Mouse (Mus musculus): Measurements from ENCODE around the gene Bola3.

Gene Bola3

DNA sequence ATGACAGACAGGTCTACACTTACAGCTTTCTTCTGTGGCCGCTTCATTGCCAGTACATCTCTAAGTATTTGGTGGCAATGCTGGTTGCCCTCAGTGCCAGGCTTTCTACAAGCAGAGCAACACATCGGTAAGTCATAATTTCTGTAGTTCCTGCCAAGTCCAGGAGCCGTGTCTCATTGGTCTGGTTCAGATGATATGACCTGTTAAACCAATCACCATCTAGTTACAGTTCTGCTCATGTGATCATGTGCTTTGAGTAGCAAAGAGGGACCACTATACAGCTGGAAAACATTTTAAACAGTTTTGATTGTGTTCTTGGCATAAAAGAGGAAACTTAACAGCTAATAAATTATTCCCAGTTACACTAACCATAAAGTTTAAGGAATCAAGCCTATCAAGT is 1.0 kb upstream of the Bola3 start:
- in situ Hi-C loops (cut with MboI) = no loop called here

DNA sequence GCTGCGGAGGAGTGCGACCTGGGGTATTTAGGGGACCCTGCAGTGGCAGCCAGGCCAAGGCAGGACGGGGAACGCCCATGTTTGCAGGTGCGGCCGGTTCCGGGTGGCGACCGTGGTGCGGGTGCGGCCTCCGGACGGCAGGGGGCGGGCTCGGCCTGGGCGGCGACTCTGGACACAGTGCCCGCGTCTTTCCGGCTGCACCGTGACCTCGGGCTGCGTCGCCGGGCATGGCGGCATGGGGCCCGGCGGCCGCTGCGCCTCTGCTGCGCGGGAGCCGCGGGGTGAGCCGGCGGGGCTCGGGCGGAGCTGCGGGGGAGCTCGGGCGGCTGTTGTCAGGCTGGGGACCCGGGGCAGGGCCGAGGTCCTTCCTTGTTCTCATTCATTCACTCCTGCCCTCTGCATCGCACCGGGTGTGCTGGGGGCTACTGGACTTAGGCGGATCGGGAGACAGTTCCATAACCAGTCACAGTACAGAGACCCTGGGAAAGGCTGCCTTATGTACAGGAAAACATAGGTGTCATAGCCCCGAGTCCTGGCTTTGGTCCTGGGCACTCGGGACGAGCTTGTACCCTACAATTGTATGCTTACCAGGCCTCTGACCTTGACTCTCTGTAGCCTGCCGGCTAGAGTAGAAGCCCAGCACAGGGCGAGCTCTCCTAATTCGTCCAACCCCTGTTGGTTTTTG is 469 bp downstream of the Bola3 start:
- in situ Hi-C loops (cut with MboI) = no loop called here

DNA sequence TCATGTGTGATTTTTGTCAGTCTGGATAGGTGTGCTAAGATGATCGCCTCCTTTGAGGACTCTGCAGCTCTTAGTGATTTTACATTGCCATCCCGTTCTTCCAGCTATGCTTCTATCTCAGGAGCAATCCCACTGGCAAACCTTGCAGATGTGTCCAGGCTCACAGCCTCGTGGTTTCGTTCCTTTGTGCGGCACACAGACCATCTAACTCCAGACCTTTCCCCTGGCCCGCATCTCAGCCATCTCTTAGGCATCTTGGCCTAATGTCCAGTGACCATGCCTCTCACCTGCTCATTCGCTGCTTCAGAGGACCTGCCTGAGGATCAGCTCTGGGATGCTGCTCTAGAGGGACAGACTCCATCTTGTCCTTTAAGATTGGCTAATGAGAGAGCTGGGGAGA is 1.2 kb downstream of the Bola3 start:
- in situ Hi-C loops (cut with MboI) = no loop called here

DNA sequence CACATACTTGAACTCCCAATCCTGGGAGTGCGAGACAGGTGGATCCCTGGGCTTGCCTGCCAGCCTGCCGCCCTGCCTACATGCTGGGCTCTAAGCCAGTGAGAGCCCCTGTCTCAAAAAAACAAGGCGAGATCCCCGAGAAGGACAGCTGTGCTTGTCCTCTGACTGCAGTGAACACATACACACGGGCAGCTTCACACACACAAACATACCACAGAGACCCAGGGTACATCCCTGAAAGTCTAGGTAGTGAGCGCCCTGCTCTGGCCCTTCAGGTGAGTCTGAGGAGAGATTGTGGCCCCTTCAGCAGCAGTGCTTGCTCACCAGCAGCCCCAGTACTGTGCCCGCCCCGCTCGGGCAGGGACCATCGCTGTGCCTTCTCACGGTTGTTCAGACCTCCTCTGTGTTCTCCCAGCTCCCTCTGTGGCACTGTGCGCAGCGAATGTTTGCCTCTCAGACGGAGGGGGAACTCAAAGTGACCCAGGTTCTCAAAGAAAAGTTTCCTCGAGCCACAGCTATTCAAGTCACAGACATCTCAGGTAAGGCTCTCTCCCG is 2.0 kb downstream of the Bola3 start:
- in situ Hi-C loops (cut with MboI) = no loop called here

DNA sequence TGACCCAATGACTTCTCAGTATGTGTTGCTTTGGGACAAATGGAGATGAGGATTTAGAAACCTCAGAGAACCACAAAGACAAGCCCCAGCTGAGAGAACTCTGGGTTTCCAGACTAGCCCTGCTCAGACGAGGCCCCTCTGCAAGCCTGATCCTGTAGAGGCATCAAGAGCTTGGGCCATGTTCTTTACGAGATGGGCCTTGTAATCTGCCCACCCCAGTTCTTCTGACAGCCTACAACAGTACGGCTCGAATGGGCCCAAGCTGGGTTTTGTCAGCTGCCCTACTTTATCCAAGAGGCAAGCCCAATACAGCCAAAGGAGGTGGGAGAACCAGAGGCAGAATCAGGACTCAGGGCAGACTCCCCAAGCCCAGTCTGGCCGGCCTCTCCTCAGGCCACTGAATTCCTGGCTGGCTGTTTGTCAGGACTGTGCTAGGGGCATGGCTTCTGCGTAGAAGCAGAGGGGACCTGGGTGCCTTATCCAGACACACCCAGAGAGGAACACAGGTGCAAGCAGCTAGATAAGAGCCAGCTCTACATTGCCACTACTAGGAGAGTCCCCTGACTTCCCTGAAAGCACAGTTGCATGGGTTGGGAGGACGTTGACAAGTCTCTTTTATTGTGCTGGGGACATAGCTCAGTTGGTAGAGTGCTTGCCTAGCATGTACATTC is 2.7 kb downstream of the Bola3 start:
- in situ Hi-C loops (cut with MboI) = no loop called here

DNA sequence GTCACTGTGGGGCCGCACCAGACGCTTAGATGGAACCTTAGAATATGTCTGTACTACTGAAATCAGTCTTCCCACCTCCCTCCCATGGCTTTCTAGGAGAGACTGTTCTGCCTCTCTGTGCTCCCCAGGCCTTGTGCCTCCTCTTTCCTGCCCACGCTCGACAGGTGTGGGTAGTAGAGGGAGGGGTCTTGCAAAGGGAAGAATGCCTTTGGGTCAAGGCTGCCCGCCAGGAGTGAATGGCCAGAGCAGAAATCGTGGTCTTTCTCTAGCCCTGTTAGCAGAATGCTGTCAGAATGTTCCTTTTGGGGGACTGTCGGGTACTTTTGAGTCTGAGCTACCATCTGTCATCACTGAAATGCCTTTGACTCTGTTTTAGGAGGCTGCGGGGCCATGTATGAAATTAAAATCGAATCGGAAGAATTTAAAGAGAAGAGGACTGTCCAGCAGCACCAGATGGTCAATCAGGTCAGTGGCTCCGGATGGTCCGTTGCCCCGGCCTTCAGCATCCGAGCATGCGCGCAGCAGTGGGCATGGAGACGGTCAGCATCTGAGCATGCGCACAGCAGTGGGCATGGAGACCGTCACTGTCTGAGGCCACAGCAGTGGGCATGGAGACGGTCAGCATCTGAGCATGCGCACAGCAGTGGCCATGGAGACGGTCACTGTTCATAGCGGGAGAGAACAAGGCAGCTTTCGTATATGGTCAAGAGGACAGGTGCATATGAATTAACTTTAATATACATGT is 3.9 kb downstream of the Bola3 start:
- in situ Hi-C loops (cut with MboI) = no loop called here

DNA sequence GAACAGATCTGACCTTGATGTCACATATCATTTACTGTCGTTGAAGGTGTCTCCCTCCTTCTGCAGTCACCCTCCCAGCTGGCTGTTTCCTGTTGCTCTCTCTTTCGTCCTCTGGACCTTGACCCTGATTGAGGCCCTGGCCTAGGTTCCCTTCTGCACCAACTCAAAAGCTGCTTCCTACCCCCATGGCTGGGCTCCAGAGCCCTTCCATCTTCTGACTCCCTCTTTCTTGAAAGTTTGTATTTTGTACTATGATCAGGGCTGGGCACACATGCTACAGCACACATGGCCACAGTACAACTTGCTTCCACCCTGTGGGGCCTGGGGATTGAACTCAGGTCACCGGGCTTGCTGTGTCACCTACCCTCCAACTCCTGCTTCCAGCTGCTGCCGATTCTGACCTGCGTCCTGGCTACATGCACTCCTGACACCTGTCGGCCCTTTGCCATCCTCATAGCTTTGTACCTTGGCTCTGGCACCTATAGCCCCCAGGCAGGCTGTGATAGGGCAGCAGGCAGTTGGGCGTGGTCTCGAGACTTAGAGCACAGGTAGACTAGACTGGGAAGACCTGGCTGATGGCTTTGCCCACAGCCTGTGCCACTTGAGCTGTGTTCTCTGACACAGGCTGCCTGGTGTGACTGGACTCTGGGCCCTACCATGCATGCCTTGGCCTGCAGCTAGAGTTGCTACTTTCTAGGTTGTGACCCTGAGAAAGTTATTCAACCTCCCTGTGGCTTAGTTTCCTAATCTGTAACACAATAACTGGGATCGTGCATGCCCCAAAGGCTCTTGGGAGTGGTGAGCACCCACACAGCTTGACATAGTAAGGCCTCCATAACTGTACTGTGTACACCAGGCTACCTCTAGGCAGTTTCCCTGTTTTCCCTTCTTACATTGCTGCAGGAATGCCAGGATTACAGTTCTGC is 6.2 kb downstream of the Bola3 start:
- in situ Hi-C loops (cut with MboI) = loop anchor here (5.0 kb wide), 1 partner anchor 157 kb away; no protein-coding TSS in a partner anchor

DNA sequence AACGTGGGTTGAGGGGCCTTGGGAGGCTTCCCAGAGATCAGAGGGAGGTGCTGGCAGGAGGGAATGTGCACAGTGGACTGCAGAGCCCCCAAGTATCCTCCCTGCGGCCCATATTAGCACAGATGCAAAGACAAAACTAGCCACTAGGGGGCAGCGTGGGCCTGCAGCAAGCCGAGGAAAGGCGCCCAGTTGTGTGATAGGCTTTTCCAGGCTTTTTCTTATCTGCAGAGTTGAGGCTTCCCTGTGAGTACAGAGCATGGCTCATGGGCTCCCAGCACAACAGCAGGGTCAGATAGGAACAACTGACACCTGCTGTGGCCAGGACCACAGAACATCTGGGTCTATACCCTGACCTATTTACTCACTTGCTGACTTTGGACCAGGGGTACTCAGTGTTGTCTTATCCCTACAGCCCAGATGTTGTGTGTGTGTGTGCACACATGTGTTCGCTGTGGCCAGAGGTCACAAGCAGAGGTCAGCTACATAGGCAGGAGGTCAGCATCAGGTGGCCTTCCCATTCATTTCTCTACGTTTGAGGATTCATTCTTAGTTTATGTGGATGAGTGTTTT is 7.7 kb downstream of the Bola3 start:
- in situ Hi-C loops (cut with MboI) = loop anchor here (5.0 kb wide), 1 partner anchor 156 kb away; no protein-coding TSS in a partner anchor

DNA sequence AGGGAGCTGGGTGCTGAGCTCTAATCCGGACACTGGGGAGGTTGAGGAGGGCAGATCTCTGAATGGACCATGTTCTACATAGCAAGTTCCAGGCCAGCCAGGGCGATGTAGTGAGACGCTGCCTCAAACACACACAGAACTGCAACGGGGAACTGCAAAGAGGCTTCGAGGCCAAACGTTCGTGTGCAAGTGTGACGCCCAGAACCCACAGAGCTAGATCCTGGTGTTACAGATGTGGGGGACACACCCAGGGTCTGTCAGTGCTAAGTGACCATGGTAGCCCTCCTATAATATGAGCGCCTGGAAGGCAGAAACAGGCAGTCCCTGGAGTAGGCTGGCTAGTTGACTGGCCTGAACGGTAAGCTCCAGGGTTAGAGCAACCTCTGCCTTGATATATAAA is 8.5 kb downstream of the Bola3 start:
- in situ Hi-C loops (cut with MboI) = loop anchor here (5.0 kb wide), 1 partner anchor 155 kb away; no protein-coding TSS in a partner anchor

DNA sequence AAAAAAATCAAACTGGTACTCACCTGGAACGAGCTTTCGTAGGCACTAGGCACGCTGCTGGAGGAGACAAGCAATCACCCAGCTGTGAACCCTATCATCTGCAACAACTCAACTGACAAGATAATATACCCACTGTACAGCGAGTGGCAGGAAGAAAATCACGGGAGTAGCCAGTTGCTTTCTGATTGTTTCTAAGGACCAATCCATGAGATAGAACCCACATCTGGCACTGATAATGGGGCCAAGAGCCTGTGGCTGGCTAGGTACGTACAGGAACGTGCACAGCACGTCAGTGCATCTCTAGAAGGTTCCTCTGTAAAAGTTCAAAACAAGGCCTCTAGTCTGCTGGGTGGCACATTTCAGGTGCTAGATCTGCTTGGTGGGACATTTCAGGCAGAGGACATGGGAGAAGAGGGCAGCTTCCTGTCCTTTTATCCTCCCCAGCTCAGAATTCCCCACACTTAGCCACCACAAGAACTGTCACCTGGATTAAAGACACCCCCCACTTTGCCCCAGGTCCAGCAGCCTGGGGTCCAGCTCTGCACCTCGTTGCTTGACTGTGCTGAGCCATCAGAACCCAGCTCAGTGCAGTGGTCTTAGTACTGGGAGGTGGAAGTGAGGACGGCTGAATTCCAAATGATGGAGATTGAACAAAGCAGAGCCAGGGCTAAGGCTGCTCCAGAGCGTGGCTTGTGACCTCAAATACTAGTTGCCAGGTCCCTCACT is 12.7 kb downstream of the Bola3 start:
- in situ Hi-C loops (cut with MboI) = no loop called here

DNA sequence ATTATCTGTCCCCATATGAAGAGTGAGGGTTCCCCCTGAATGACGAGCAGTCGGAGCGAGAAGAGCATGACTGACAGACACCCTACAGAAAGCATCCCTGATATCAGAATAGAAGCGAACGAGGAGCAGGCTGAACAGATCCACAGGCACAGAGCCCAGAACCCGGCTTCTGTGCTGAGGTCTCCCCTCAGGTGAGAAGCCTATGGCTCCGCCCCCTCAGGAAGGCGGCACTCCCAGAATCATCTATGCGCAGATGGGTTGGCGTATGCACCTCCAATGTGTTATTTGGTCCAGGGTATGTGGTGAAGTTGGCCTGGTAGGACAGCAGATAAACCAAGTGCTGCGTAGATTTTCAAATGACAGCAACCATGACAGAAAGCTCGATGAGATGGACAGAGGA is 14.1 kb downstream of the Bola3 start:
- in situ Hi-C loops (cut with MboI) = no loop called here

DNA sequence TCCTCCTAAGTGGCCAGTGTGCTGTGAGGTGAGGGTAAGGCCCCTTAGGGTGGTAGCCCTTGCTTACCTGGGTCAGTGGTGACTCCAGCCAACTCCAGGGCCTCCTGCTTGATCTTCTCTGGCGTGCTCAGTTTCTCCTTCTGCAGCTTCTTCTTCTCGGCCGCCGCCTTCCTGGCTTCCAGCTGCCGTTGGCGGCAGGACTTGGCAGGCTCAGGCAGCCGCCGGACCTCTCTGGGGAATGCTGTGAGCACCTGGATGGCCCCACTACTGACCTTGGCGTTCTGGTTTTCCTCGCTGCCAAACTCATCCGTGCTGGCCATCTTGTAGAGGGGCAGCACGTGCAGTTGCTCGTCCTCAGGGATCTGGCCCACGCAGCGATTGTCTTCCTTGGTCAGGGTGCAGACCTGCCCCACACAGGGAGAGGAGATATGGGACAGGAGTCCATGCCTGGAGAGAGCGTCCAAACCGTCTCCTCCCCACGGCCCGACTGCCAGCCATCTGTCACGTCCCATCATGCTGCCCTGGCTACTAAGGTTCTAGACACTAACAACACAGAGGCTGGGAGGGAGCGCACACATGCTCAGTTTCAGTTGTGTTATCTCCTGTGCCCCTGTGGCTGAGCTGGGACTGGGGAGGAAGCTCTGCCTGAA is 21.5 kb downstream of the Bola3 start:
- in situ Hi-C loops (cut with MboI) = no loop called here

DNA sequence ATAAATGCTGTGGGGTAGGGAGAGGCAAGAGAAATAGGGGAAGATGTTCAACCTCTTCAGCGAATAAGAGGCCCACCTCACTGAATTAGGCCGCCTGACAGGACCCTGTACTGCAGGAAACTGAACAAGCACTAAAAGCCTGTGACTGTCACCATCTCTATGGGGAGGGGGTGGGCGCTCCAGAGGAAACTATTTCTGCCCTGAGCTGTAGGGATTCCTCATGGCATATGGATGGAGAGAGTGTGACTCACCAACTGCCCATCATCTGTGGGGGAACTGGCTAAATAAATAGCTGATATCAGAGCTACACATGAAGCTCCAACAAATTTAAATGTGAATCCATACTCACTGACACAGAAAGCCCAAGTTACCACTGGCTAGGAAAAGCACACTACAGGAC is 22.4 kb downstream of the Bola3 start:
- in situ Hi-C loops (cut with MboI) = no loop called here

DNA sequence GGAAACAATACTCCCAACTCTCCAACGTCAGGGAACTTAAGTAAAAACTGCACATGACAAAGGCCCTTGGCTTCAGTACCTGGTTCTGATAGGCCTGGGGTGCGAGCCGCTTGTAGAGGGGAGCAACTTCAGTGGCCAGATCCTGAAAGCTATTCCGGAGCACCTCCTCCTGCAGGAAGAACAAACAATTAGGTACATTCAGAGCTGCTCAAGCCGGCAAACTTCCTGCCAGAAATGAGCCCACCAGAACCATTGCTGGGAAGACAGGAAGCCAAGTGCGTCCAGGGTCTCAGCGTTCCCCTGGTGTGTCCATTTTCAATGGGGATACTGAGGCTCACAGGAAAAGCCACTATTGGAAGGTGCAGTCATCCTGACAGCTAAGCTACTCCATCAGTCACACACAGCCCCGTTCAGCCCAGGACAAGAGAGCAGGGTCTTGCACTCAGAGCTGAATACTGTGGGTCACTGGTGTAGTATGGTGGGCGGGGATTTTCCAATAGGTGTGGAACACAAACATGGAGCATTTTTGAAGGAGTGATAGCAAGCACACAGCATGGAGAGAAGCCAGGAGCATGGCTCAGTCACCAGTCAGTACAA is 24.9 kb downstream of the Bola3 start:
- in situ Hi-C loops (cut with MboI) = no loop called here

DNA sequence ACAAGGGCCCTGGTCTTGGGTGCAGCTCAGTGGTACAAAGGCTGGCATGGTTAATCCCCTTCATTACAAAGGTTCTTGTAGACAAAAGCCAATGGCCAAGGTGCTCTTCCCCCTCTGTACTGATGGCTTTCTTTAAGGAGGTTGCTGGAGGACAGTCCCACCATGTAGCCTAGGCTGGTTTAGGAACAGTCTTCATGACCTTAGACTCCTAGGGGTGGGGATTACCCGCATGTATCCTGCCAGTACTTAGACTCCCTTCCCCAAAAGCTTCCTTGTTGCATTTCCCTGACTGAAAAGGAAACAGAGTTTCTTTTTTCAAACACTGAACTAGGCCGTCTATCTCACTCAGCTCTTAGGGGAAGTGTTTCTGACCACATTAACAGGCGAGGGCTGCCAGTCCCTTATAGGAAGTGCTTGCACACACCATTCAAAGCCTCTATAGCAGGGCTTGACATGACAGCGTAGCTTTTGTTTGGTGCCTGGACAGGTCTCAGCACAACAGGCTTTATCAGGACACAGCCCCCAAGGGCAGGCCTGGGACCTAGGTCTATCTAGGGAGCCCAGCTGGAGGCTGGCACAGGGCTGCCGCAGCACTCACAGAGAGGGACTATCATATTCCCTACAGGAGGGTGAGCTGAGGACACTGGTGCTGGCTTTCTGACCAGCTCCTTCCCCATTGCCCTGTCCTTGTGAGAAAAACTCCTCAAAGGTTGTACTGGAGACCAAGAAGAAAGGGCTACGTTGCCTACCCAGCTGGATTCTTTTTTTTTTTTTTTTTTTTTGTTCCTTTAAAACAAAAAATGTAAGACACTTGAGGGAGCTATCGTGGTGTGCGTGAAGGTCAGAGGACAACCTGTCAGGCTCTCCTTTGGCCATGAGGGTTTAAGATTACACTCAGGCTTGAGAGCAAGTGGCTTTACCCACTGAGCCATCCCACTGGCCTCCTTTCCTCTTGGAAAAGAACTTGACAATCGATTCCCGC is 32.9 kb downstream of the Bola3 start:
- in situ Hi-C loops (cut with MboI) = no loop called here

DNA sequence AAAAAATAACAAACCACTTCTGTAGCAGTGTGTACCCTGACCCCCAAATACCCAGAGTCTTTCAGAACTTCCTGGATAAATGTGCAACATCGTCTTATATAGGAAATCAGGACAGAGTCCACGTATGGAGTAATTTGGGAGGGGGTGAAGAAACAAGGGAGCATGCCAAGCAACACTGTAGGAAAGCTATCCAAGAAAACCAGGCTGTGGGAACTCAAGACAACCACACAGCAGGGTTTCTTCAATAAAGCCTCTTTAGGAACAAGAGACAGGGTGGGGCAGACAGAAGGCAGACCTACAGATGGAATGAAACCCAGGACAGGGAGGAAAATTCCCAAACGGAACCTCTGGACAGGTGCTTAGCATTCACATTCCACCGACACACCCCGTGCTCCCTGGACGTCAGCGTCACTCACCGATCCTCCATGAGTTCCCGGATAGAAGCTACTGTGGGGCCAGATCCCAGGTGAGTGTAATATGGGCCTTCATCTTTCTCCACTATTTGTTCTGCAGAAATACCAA is 36.7 kb downstream of the Bola3 start:
- in situ Hi-C loops (cut with MboI) = no loop called here

DNA sequence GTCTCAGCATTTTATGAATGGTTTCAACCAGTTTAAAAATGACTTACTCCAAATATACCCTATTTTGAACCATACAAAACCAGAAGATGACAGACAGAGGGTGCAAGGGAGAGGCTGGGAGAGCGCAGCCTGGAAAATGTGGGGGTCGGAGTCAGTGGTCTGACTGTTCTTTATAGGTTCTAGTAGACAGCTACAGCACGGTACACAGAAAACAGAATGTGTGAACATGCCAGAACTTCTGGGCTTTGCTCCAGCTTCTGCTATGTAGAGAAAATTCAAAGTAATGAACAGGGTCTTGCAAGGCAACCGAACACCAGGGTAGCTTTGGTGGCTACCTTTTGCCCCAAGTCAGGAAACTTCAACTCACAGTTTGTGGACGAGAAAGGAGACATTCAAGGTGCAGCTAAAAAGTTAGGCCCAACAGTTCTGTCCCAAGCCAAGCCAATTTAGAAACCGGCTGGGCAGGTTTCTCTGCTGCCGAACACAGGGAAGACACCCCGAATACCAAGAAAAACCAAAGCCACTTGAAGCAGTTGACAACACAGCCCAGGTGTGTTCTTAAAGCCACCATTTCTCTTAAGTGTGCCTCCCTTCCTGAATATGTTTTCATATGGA is 43.3 kb downstream of the Bola3 start:
- in situ Hi-C loops (cut with MboI) = no loop called here

DNA sequence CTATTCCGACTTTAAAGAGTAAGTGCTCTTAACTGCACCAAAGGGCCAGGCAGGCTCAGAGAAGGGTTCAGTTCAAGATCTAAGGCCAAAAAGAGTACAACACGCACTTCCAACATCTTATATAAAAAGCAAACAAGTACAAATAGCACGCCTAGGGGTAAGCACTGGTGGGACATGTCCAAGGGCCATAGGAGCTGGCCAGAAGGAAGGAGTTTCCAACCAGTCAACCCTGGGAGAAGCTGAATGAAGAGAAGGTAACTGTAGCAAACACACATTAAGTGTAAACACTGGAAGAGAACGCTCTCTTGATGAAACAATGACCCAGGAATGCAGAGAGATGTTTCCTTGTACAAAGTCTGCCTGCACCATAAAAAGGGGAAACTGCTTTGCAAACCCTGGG is 45.2 kb downstream of the Bola3 start:
- in situ Hi-C loops (cut with MboI) = no loop called here
